Mouse (Mus musculus): ENCODE data around the gene Rpl5. TPM values are rescaled to one million over a fixed set of nuclear protein-coding genes. Genes with fewer than 3 reads are reported as not detected.

Gene Rpl5
- polyA plus RNA-seq, 1 experiment from 2014 or later: 67.4 TPM

Other genes with a start within 250 kb of the Rpl5 start
- 0.82 and 0.97 TPM in 2 replicates for gene Gfi1, start 174.5 kb upstream of the Rpl5 start, polyA plus RNA-seq (2015; fragmentation: Nextera tagmentation; extraction: Ambion mirVana)
- 0.17 TPM in 1 of 2 replicates, not detected in the other for gene Ube2d2b, start 70.4 kb upstream of the Rpl5 start, polyA plus RNA-seq (2015; fragmentation: Nextera tagmentation; extraction: Ambion mirVana)
- 60.3 and 63.6 TPM in 2 replicates for gene Evi5, start 25.4 kb upstream of the Rpl5 start, polyA plus RNA-seq (2015; fragmentation: Nextera tagmentation; extraction: Ambion mirVana)
- gene Fam69a, start 86.6 kb downstream of the Rpl5 start, polyA plus RNA-seq (2015; fragmentation: Nextera tagmentation; extraction: Ambion mirVana): 27.9 and 31.8 TPM in 2 replicates
- gene Mtf2, start 165.2 kb downstream of the Rpl5 start, polyA plus RNA-seq (2015; fragmentation: Nextera tagmentation; extraction: Ambion mirVana): 84.6 and 89.6 TPM in 2 replicates
- 45.1 and 45.9 TPM in 2 replicates for gene Tmed5, start 232.1 kb downstream of the Rpl5 start, polyA plus RNA-seq (2015; fragmentation: Nextera tagmentation; extraction: Ambion mirVana)
- 8.1 and 8.5 TPM in 2 replicates for gene Ccdc18, start 232.4 kb downstream of the Rpl5 start, polyA plus RNA-seq (2015; fragmentation: Nextera tagmentation; extraction: Ambion mirVana)